Mouse (Mus musculus): Measurements from ENCODE around the gene Trp53rkb.

The Trp53rkb gene

DNA sequence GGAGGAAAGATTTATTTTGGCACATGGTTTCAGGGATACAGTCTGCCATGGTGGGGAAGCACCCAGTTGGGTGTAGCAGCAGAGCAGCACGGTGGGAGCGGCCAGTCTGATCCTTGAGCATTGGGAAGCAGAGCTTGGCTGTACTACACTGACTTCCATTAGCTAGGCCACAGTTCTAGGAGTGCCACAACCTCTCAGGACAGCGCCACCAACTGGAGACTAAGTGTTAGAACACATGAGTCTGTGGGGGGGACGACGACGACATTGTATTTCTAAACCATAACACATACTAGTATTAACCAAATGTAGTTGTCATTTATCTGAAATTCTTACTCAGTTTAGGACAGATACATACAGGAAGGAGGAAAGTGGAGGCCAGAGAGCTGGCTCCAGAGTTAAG lies 8.0 kb upstream of the Trp53rkb start:
- TF ChIP-seq GATA4 (IDR thresholded peaks at IDR 0.05; ENCODE audit: insufficient replicate concordance, low read length) = no peak

GRCm38 (mm10) chr2:166786353-166787004 lies 5.9 kb upstream of the Trp53rkb start:
- TF ChIP-seq GATA4 (IDR thresholded peaks at IDR 0.05; ENCODE audit: insufficient replicate concordance, low read length) = no peak

GRCm38 (mm10) chr2:166791738-166792137 lies 593 bp upstream of the Trp53rkb start:
- no peak for TF ChIP-seq GATA4 (IDR thresholded peaks at IDR 0.05; ENCODE audit: insufficient replicate concordance, low read length)

GRCm38 (mm10) chr2:166799615-166800472 lies 7.5 kb downstream of the Trp53rkb start:
- no peak for TF ChIP-seq GATA4 (IDR thresholded peaks at IDR 0.05; ENCODE audit: insufficient replicate concordance, low read length)

- TF ChIP-seq GATA4 (IDR thresholded peaks at IDR 0.05; ENCODE audit: insufficient replicate concordance, low read length) = no peak
Observed at GRCm38 (mm10) chr2:166800473-166800857, 8.1 kb downstream of the Trp53rkb start.

DNA sequence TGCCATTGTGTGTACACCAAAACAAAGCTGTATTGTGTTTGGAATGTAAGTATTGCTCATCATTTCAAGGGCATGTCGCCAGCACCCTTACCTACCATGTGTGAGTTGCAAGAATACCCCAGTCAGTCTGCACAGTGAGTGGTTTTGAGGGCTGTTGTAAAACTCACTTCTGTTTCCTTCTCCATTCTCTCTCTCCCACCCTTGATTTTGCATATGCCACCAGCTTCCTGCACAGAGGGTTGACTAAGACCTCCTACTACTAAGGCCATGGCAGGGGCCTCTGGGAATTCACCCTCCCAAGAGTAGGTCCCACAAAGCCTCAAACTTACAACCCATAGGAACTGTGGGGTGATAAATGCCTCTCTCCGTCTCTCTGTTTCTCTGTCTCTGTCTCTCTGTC lies 9.1 kb downstream of the Trp53rkb start:
- no peak for TF ChIP-seq GATA4 (IDR thresholded peaks at IDR 0.05; ENCODE audit: insufficient replicate concordance, low read length)

- no peak for TF ChIP-seq GATA4 (IDR thresholded peaks at IDR 0.05; ENCODE audit: insufficient replicate concordance, low read length)
Observed at GRCm38 (mm10) chr2:166803298-166803697, 11.0 kb downstream of the Trp53rkb start.

- no peak for TF ChIP-seq GATA4 (IDR thresholded peaks at IDR 0.05; ENCODE audit: insufficient replicate concordance, low read length)
Observed at GRCm38 (mm10) chr2:166805250-166806172, 13.2 kb downstream of the Trp53rkb start, which contains the start of gene Arfgef2. TSS of gene Arfgef2 (plus strand) at chr2:166805588.

DNA sequence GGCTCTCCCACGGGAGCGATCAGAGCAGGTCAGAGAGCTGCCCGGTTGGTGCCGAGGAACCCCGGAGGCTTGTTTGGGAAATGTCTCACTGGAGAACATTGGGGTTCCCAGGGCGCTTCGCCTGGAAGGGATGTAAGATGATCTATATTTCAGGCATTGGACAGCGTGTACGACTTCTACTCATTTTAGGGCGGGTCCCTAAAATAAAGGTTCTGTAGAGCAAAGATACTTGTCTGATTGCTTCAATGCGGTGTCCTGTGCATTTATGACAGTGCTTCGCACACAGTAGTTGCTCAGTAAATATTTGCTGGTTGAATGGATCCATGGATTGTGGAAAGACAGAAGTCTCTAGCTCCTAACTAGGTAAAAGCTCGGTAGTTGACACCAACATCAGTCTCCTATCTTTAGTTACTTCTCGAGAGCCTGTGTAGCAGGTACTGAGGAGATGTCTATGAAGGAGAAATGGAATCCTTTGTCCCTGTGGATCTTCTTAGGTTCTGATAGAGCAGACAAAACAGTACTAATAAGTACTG lies 13.9 kb downstream of the Trp53rkb start:
- TF ChIP-seq GATA4 (IDR thresholded peaks at IDR 0.05; ENCODE audit: insufficient replicate concordance, low read length) = no peak

GRCm38 (mm10) chr2:166806813-166807212 lies 14.5 kb downstream of the Trp53rkb start:
- TF ChIP-seq GATA4 (IDR thresholded peaks at IDR 0.05; ENCODE audit: insufficient replicate concordance, low read length) = no peak

DNA sequence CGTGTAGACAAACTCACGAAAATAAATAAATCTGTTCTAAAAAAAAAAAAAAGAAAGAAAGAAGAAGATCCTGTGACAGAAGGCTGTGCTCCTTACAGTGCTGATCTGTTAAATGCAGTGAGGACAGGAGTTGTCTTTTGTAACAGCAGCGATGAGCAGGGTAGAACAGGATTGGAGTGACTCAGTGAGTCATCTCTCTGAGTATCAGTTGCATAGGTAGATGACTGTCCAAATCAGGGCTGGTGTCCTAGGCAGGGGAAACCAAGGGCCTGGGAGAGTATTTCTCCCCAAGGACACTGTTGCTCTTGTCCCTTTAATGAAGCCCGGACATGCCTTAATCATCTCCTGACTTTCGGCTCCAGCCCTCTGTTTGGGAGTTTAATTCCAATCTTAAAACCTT lies 17.2 kb downstream of the Trp53rkb start:
- TF ChIP-seq GATA4 (IDR thresholded peaks at IDR 0.05; ENCODE audit: insufficient replicate concordance, low read length) = no peak

DNA sequence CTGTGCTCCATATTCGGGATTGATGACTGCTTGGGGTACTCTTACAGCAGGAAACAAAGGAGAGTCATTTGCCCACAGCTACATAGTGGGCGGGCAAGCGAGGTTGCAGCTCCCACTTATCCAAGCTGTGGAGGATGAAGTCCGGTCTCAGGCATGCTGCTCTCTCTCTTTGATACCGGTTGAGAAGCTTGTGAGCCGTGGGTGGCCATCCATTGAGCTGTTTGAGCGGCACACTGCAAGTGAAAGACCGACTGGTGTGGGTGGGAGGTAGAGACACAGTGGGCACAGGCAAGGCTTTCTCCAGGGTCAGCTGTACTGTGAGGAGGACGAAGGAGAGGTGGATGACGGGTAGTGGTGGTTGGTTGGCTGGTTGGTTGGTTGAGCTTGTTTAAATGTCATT lies 18.5 kb downstream of the Trp53rkb start:
- TF ChIP-seq GATA4 (IDR thresholded peaks at IDR 0.05; ENCODE audit: insufficient replicate concordance, low read length) = no peak

GRCm38 (mm10) chr2:166818463-166819143 lies 26.3 kb downstream of the Trp53rkb start:
- no peak for TF ChIP-seq GATA4 (IDR thresholded peaks at IDR 0.05; ENCODE audit: insufficient replicate concordance, low read length)

DNA sequence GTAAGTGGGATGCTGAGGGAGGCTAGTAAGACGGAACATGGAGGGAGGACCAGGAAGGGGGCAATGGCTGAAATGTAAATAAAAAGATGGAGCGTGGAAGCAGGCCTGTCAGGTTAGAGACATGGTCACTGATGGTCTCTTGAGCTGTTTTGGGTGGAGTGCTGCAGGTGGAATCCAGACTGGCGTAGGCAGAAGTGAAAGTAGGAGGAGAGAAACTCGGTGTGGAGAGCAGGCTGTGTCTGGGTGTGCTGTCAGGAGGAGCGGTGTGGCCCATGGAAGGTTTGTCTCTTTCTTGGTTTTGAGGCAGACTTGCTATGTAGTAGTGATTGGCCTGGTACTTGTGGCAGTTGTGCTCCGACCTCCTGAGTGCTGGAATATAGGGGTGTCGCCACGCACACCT lies 27.5 kb downstream of the Trp53rkb start:
- no peak for TF ChIP-seq GATA4 (IDR thresholded peaks at IDR 0.05; ENCODE audit: insufficient replicate concordance, low read length)

Data from liver, adult (tissue).